Mouse (Mus musculus) ES-Bruce4 (cell line): Measurements from ENCODE around the gene Ddn. TPM values are rescaled to one million over a fixed set of nuclear protein-coding genes. Genes with fewer than 3 reads are reported as not detected.
"Not testable (repeated sequence)": the region's sequence is repeated elsewhere in the genome, so short reads cannot be mapped to it uniquely, and the experiment has no call there.

Experiments
- H3K27ac ChIP-seq: 2 replicates; pipeline ENCODE4 v1.5.1; 2012; ENCODE audit warnings: low read length, inconsistent platforms; ENCODE audit not compliant: insufficient read depth
- H3K27me3 ChIP-seq: 2 replicates; pipeline ENCODE4 v1.6.1; 2012; ENCODE audit warnings: mild to moderate bottlenecking, low read length, inconsistent platforms; ENCODE audit not compliant: control insufficient read depth, poor library complexity, insufficient read depth, severe bottlenecking
- H3K36me3 ChIP-seq: 2 replicates; pipeline ENCODE4 v1.6.1; 2012; ENCODE audit warnings: inconsistent platforms, mild to moderate bottlenecking, low read length, moderate library complexity; ENCODE audit not compliant: control insufficient read depth, poor library complexity, insufficient read depth, severe bottlenecking
- H3K4me1 ChIP-seq: one replicate; pipeline ENCODE4 v1.8.1; 2011; ENCODE audit warnings: low read length; ENCODE audit not compliant: control insufficient read depth, insufficient read depth
- H3K4me3 ChIP-seq: 2 replicates; pipeline ENCODE4 v1.5.1; 2011; ENCODE audit warnings: low read depth, mild to moderate bottlenecking, low read length
- H3K9ac ChIP-seq: 2 replicates; pipeline ENCODE4 v1.6.1; 2012; ENCODE audit warnings: low read depth, mild to moderate bottlenecking, inconsistent platforms; ENCODE audit not compliant: poor library complexity, severe bottlenecking
- H3K9me3 ChIP-seq: replicated peaks from 2 replicates; pipeline ENCODE4 v1.6.1; 2012; ENCODE audit warnings: mild to moderate bottlenecking, low read length, inconsistent platforms; ENCODE audit not compliant: control insufficient read depth, poor library complexity, insufficient read depth, severe bottlenecking
- CTCF ChIP-seq: IDR thresholded peaks from one replicate; pipeline ENCODE4 v1.8.1; 2011; ENCODE audit warnings: low read depth, low read length
- EP300 ChIP-seq: IDR thresholded peaks from 2 replicates; pipeline ENCODE4 v1.6.1; 2011; ENCODE audit warnings: low read depth, low read length; ENCODE audit not compliant: insufficient read depth
- POLR2A ChIP-seq: IDR thresholded peaks from one replicate; pipeline ENCODE4 v1.8.1; 2011; ENCODE audit warnings: low read length; ENCODE audit not compliant: insufficient read depth
- polyA plus RNA-seq: library from polyadenylated mRNA; stranded (reverse); fragments of >200 nt; gene quantifications from 2 replicates; pipeline ENCODE4 v1.2.4, GENCODE M21; 2011; ENCODE audit warnings: low read depth; ENCODE audit not compliant: missing spikeins, insufficient read depth, insufficient read length

Ddn gene
- polyA plus RNA-seq, 1 experiment, result not detected

- no peaks in the 10 kb centered on the region for H3K9me3 ChIP-seq
- no peak overlapping the region for H3K27ac ChIP-seq
- no peaks in the 10 kb centered on the region for H3K4me1 ChIP-seq
- H3K27me3 ChIP-seq, result no peaks in the 10 kb centered on the region
- no peak overlapping the region for H3K4me3 ChIP-seq
- no peaks in the 10 kb centered on the region for H3K36me3 ChIP-seq
- H3K9ac ChIP-seq, result no peak overlapping the region
- TF ChIP-seq EP300, result no peak
- no peak for TF ChIP-seq POLR2A
- peak; percentile 53 for TF ChIP-seq CTCF
Observed at GRCm38 (mm10) chr15:98823434-98823833, 14.1 kb upstream of the Ddn start.

DNA sequence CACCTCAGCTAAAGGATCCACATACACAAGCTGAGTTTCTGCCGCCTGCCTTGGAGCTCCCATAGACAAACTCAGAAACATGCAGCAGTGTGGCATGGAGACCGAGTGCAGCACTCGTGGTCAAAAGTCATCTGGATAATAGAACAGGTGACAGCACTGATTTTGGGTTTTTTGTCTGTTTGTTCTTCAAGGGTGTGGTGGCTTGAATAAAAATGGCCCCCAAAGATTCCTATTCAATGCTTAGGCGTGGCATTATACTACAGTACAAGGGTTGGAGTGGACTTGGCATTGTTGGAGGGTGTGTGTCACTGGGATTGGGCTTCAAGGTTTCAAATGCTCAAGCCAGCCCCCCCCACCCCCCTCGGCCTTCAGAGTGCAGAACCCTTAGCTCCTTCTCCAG, 12.9 kb upstream of the Ddn start:
- H3K27me3 ChIP-seq, result no peaks in the 10 kb centered on the region
- no peak overlapping the region for H3K4me3 ChIP-seq
- H3K9ac ChIP-seq, result no peak overlapping the region
- no peak for TF ChIP-seq POLR2A
- TF ChIP-seq CTCF, result no peak
- TF ChIP-seq EP300, result no peak
- H3K9me3 ChIP-seq, result no peaks in the 10 kb centered on the region
- H3K4me1 ChIP-seq, result no peaks in the 10 kb centered on the region
- H3K36me3 ChIP-seq, result no peaks in the 10 kb centered on the region
- H3K27ac ChIP-seq, result no peak overlapping the region

DNA sequence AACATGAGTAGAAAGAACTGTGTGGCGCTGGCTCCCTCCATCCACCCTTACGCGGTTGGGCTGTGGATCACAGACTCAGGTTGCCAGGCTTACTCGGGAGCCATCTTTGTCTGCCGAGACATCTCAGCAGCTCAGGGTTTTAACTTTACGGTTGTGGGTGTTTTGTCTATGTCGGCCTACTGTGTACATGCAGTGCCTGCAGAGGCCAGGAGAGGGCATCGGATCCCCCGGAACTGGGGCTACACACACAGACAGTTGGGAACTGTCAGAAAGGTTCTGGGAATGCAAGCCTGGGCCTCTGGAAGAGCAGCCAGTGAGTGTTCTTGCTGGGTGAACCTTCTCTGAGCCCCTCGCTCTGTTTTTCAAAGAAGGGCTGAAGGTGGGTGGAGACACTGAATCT, 12.1 kb upstream of the Ddn start:
- H3K36me3 ChIP-seq, result no peaks in the 10 kb centered on the region
- no peak overlapping the region for H3K9ac ChIP-seq

DNA sequence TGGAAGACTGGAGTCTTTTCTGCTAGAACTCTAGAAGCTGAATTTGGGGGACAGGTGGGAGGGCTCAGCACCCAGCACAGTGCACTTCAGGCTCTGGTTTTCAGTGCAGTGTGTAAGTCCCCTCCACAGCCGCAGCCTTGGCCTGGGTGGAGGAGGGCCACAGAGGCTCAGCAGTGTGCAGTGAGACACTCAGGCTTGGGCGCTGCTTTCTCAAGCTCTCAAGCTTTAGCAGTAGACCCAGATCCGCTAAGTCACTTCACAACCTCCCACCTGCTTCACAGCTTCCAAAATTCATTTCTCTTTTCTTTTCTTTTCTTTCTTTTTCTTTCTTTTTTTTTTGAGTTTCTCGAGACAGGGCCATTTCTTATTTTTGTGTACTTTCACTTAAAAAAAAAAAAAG, 11.6 kb upstream of the Ddn start:
- no peak for TF ChIP-seq POLR2A
- no peak for TF ChIP-seq CTCF
- no peak for TF ChIP-seq EP300
- no peak overlapping the region for H3K27ac ChIP-seq
- no peaks in the 10 kb centered on the region for H3K36me3 ChIP-seq
- no peaks in the 10 kb centered on the region for H3K9me3 ChIP-seq
- no peaks in the 10 kb centered on the region for H3K4me1 ChIP-seq
- H3K9ac ChIP-seq, result no peak overlapping the region
- H3K4me3 ChIP-seq, result no peak overlapping the region
- no peaks in the 10 kb centered on the region for H3K27me3 ChIP-seq

More for the DNA sequence above, 12.1 kb upstream of the Ddn start:
- TF ChIP-seq EP300, result no peak
- TF ChIP-seq POLR2A, result no peak
- peak; percentile 79 for TF ChIP-seq CTCF
- Histone ChIP-seq H3K4me1 (no peaks in the 10 kb centered on the region), H3K27me3 (no peaks in the 10 kb centered on the region), H3K27ac (no peak overlapping the region), H3K4me3 (0 out of 2 replicates have a peak overlapping the region, but pooled peaks have one; percentile 8), H3K9me3 (no peaks in the 10 kb centered on the region)

DNA sequence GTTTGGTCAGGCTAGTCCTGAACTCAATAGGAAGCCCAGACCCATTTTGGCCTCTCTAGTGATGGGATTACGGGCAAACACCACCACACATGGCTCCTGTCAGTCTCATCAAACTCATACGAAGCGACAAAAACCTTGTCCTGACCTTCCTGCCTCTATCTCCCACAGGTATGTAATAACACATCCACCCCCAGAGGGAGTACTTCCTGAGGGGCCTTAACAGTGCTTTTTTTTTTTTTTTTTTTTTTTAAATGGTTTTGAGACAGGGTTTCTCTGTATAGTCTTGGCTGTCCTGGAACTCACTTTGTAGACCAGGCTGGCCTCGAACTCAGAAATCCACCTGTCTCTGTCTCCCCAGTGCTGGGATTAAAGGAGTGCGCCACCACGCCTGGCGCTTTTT, 8.9 kb upstream of the Ddn start:
- Histone ChIP-seq H3K27ac (no peak overlapping the region), H3K36me3 (no peaks in the 10 kb centered on the region; the same call in 1 of the 2 replicates), H3K9me3 (no peaks in the 10 kb centered on the region), H3K4me3 (no peak overlapping the region), H3K27me3 (no peaks in the 10 kb centered on the region), H3K9ac (no peak overlapping the region), H3K4me1 (no peaks in the 10 kb centered on the region)
- TF ChIP-seq EP300 (no peak), POLR2A (no peak), CTCF (no peak)

DNA sequence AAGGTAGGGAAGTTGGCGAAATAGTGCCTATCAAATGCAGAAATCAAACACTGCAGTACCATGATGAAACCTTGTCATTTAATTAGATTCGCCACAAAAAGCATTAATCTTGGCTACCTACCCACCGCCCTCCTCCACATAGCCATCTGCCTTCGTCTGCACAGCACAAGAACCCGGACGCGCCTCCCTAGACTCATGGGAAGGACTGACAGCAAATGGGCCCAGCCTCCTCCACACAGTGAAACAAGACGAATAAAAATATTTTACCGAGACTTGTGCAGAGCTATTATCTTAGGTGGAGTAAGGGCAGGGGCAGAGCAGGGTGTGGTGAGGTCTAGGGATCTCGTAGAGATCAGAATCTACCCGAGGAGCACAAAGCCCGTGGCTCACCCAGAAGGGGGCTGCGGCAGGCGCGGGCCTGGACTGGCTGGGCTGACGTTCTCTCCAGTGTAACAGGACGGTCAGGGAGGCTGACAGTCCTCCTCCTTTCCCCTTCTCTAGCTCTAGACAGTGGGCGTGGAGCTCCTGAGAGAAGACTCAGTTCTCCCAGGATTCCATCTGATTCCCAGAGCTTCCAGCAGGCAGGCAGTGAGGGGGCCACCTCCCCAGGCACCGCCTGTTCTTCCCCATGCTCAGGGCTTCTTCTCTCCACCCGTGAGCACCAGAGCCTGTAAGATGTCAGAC, 3.6 kb upstream of the Ddn start:
- Histone ChIP-seq H3K4me3 (no peak overlapping the region), H3K4me1 (no peaks in the 10 kb centered on the region), H3K36me3 (no peaks in the 10 kb centered on the region; the same call in 1 of the 2 replicates), H3K27me3 (no peaks in the 10 kb centered on the region), H3K27ac (no peak overlapping the region), H3K9me3 (no peaks in the 10 kb centered on the region), H3K9ac (no peak overlapping the region)
- TF ChIP-seq CTCF (no peak), POLR2A (no peak), EP300 (no peak)

GRCm38 (mm10) chr15:98810212-98810611, 922 bp upstream of the Ddn start:
- H3K27me3 ChIP-seq, H3K27ac ChIP-seq, H3K36me3 ChIP-seq, H3K4me3 ChIP-seq, H3K4me1 ChIP-seq, H3K9ac ChIP-seq, H3K9me3 ChIP-seq: not testable (repeated sequence)
